Mouse (Mus musculus): ENCODE measurements around the gene Luc7l3. TPM values are rescaled to one million over a fixed set of nuclear protein-coding genes. Genes with fewer than 3 reads are reported as not detected.

Luc7l3 gene
- polyA plus RNA-seq, 1 experiment from 2014 or later = 152 TPM

DNA sequence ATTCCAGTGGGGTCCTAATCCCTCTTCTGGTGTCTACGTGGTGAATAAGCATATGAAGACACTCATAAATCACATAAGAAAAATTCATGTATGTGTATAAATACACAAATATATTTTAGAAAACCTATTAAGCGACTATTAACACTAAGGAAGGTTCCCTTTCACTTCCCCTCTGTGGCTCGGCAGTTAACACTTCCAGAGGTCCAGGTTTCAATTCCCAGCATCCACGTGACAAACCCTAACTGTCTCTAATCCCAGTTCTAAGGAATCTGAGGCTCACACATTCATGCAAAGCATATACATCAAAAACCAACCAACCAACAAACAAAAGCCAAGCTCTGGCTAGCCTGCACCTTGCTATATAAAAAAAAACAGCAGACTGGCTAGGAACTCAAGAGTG is 4.3 kb downstream of the Luc7l3 start:
- WGBS = 69% methylated on average over 4 of the region's 4 CpGs
- Histone ChIP-seq H3K27ac (no peak overlapping the region), H3K9me3 (no peaks in the 10 kb centered on the region), H3K36me3 (no peaks in the 10 kb centered on the region; the same call in 1 of the 2 replicates), H3K4me1 (peaks cover 35% of the 10 kb centered on the region), H3K9ac (no peak overlapping the region), H3K4me3 (no peak overlapping the region), H3K4me2 (replicated peaks) (no peak overlapping the region), H3K27me3 (replicated peaks) (no peaks in the 10 kb centered on the region)
- ATAC-seq (ENCODE audit: low FRiP score, low read depth) = no peak

DNA sequence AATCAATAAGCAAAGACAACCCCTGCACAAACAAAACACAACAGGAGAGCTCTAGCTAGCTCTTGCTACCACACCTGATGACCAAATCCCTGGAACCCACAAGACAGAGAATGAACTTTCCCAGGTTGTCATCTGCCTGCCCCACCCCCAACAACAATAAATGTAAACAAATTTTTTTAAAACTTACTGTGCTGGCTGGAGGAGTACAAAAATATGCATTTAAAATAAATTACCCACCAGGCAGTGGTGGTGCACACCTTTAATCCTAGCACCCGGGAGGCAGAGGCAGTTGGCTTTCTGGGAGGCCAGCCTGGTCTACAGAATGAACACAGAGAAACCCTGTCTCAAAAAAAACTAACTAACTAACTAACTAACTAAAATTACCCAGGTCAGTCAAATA is 4.8 kb downstream of the Luc7l3 start:
- H3K36me3 ChIP-seq = no peaks in the 10 kb centered on the region; the same call in 1 of the 2 replicates
- peaks cover 35% of the 10 kb centered on the region for H3K4me1 ChIP-seq
- no peak overlapping the region for H3K4me3 ChIP-seq
- H3K27ac ChIP-seq = no peak overlapping the region
- 81% methylated on average over 1 of the region's 1 CpGs for WGBS
- H3K9me3 ChIP-seq = no peaks in the 10 kb centered on the region
- ATAC-seq (ENCODE audit: low FRiP score, low read depth) = no peak
- no peak overlapping the region for H3K9ac ChIP-seq
- no peaks in the 10 kb centered on the region for H3K27me3 ChIP-seq (replicated peaks)
- H3K4me2 ChIP-seq (replicated peaks) = no peak overlapping the region; the same call in 1 of the 2 replicates

GRCm38 (mm10) chr11:94316528-94316927 is 5.3 kb downstream of the Luc7l3 start:
- no peak overlapping the region for H3K4me2 ChIP-seq (replicated peaks)
- H3K4me3 ChIP-seq = no peak overlapping the region
- H3K27ac ChIP-seq = no peak overlapping the region
- peaks cover 35% of the 10 kb centered on the region for H3K4me1 ChIP-seq
- no peak for ATAC-seq (ENCODE audit: low FRiP score, low read depth)
- WGBS = 97% methylated on average over 2 of the region's 2 CpGs
- no peaks in the 10 kb centered on the region for H3K9me3 ChIP-seq
- H3K27me3 ChIP-seq (replicated peaks) = no peaks in the 10 kb centered on the region
- H3K36me3 ChIP-seq = no peaks in the 10 kb centered on the region; the same call in 1 of the 2 replicates
- H3K9ac ChIP-seq = no peak overlapping the region

GRCm38 (mm10) chr11:94315308-94315707 is 6.5 kb downstream of the Luc7l3 start:
- H3K27ac ChIP-seq = no peak overlapping the region
- no peak overlapping the region for H3K9ac ChIP-seq
- 87% methylated on average over 1 of the region's 1 CpGs for WGBS
- H3K27me3 ChIP-seq (replicated peaks) = no peaks in the 10 kb centered on the region
- H3K4me3 ChIP-seq = no peak overlapping the region
- H3K4me1 ChIP-seq = peaks cover 33% of the 10 kb centered on the region
- H3K9me3 ChIP-seq = no peaks in the 10 kb centered on the region
- no peak overlapping the region for H3K4me2 ChIP-seq (replicated peaks)
- no peak for ATAC-seq (ENCODE audit: low FRiP score, low read depth)
- H3K36me3 ChIP-seq = no peaks in the 10 kb centered on the region; the same call in 1 of the 2 replicates

- Histone ChIP-seq H3K4me1 (peaks cover 23% of the 10 kb centered on the region), H3K4me2 (replicated peaks) (no peak overlapping the region), H3K36me3 (no peaks in the 10 kb centered on the region; the same call in 1 of the 2 replicates), H3K9ac (no peak overlapping the region), H3K4me3 (no peak overlapping the region), H3K27me3 (replicated peaks) (no peaks in the 10 kb centered on the region), H3K9me3 (no peaks in the 10 kb centered on the region), H3K27ac (no peak overlapping the region)
- no peak for ATAC-seq (ENCODE audit: low FRiP score, low read depth)
- 89% methylated on average over 2 of the region's 2 CpGs for WGBS
These were observed 7.6 kb downstream of the Luc7l3 start for GRCm38 (mm10) chr11:94314098-94314652.

DNA sequence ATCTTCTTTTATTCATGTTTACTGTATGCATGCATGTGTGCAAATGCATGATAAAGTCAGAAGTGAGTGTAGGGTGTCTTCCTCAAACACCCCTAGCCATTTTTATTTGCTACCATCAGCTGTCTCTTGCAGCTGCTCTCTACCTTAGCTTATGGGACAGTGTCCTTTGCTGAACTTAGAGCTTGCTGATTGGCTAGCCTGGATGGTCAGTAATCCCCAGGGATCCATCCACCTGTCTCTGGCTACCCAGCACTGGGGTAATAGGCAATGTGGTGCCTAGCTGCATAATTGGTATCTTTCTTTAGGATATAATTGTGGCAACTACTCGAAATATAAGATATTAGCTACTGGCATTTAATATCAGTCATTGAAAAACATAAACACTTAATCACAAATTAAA is 9.1 kb downstream of the Luc7l3 start:
- ATAC-seq (ENCODE audit: low FRiP score, low read depth) = no peak
- WGBS = 90% methylated on average over 1 of the region's 1 CpGs
- H3K9ac ChIP-seq = no peak overlapping the region

GRCm38 (mm10) chr11:94294996-94295845 is 26.6 kb downstream of the Luc7l3 start:
- 61% methylated on average over 9 of the region's 9 CpGs for WGBS
- Histone ChIP-seq H3K4me1 (0 out of 2 replicates have a peak, but pooled peaks cover 3% of the 10 kb centered on the region), H3K4me3 (no peak overlapping the region), H3K9me3 (no peaks in the 10 kb centered on the region), H3K36me3 (peaks cover 84% of the 10 kb centered on the region), H3K4me2 (replicated peaks) (no peak overlapping the region), H3K27ac (no peak overlapping the region), H3K27me3 (replicated peaks) (no peaks in the 10 kb centered on the region), H3K9ac (no peak overlapping the region)
- no peak for ATAC-seq (ENCODE audit: low FRiP score, low read depth)

More for the DNA sequence above, 9.1 kb downstream of the Luc7l3 start:
- no peaks in the 10 kb centered on the region; the same call in 1 of the 2 replicates for H3K36me3 ChIP-seq
- no peaks in the 10 kb centered on the region for H3K9me3 ChIP-seq
- no peaks in the 10 kb centered on the region for H3K27me3 ChIP-seq (replicated peaks)
- no peak overlapping the region for H3K4me3 ChIP-seq
- peaks cover 23% of the 10 kb centered on the region for H3K4me1 ChIP-seq
- H3K27ac ChIP-seq = no peak overlapping the region
- H3K4me2 ChIP-seq (replicated peaks) = no peak overlapping the region

DNA sequence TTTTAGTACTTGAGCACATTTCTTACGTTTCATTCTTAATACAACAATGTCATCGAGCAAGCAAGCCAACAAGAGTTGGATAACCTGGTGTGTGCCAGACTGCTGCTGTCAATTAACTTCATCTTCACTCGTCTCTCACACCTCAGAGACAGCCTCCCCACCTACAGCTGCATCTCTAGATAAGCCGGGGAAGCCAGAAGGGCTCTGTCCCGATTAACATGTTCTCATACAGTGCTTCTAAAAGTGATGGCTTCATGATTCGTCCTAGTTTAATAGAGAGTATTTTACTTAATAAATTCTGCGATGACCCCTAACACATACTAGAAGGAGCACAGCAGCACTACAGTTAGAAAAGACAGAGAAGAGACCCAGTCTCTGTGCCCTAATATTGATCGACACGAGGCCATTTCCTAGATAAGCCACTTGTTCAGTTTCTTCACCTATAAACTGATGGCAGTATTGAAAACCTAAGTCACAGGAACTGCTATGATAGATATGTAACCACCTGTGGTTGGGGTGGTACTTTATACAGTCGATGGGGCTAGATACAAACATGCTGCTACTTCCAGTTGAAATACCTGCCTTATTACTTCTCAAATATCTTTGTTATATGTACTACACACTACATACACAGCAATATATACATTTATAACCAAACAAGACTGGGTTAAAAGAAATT is 31.6 kb downstream of the Luc7l3 start:
- Histone ChIP-seq H3K4me1 (no peaks in the 10 kb centered on the region), H3K9me3 (no peaks in the 10 kb centered on the region), H3K4me2 (replicated peaks) (no peak overlapping the region), H3K36me3 (peaks cover 85% of the 10 kb centered on the region), H3K9ac (no peak overlapping the region), H3K27me3 (replicated peaks) (no peaks in the 10 kb centered on the region), H3K4me3 (no peak overlapping the region), H3K27ac (no peak overlapping the region)
- ATAC-seq (ENCODE audit: low FRiP score, low read depth) = no peak
- 93% methylated on average over 10 of the region's 10 CpGs for WGBS

DNA sequence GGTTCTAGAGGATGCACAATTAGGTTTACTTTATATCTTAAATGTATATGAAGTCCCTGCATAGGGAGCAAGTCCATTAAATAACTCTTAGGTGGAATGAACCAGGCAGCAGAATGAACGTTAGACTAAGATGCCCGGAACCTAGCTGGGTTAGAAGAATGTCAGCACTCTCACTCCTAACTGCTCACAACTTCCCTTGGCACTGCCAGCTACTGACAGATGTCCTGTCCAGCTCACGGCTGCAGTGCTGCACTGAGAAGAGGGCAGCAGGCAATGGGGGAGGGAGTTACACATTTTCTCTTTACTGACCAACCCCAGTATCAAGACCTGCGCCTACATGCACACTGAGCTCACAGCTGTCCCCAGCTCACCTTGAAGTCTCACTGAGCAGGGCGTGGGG is 34.7 kb downstream of the Luc7l3 start:
- H3K27me3 ChIP-seq (replicated peaks) = no peaks in the 10 kb centered on the region
- no peak for ATAC-seq (ENCODE audit: low FRiP score, low read depth)
- no peak overlapping the region for H3K9ac ChIP-seq
- H3K9me3 ChIP-seq = no peaks in the 10 kb centered on the region
- no peak overlapping the region for H3K4me2 ChIP-seq (replicated peaks)
- peaks cover 78% of the 10 kb centered on the region for H3K36me3 ChIP-seq
- H3K4me1 ChIP-seq = no peaks in the 10 kb centered on the region
- no peak overlapping the region for H3K4me3 ChIP-seq
- H3K27ac ChIP-seq = no peak overlapping the region
- 94% methylated on average over 5 of the region's 5 CpGs for WGBS

DNA sequence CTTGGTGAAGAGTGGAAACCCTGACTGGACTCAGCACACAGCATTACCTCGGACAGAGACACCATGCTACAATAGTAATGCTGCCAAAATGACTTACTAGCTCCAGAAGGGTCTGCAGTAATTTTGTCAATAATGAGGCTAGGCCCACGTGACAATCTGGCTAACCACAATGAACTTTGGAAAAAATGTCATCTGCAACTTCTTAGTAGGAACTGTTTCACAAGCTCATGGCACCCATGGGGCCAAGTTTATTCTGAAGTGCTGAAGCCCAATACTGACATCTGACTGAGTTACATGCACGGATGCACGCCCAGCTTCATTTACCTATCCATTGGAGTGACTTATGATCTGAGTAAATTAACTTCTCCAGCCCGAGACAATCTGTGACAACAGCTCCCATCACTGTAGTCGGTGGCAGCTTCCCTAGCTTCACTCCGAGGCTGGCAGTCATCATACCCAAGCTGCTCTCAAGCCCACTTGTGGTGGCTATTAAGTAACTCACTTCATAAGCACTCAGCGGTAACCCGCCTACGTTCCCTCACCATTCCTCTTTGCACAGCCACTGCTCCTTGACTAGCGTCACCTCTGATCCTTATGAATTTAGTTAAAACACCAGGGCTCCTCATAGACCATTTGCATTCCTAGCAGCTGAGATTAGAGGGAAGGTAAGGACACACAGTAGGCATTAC is 35.8 kb downstream of the Luc7l3 start:
- no peaks in the 10 kb centered on the region for H3K27me3 ChIP-seq (replicated peaks)
- no peak overlapping the region for H3K4me2 ChIP-seq (replicated peaks)
- no peaks in the 10 kb centered on the region for H3K4me1 ChIP-seq
- no peak overlapping the region for H3K9ac ChIP-seq
- H3K4me3 ChIP-seq = no peak overlapping the region
- H3K9me3 ChIP-seq = no peaks in the 10 kb centered on the region
- H3K36me3 ChIP-seq = peaks cover 70% of the 10 kb centered on the region
- no peak overlapping the region for H3K27ac ChIP-seq
- 89% methylated on average over 11 of the region's 11 CpGs for WGBS
- ATAC-seq (ENCODE audit: low FRiP score, low read depth) = no peak

- no peak overlapping the region for H3K4me3 ChIP-seq
- H3K4me2 ChIP-seq (replicated peaks) = no peak overlapping the region
- H3K9me3 ChIP-seq = no peaks in the 10 kb centered on the region
- H3K27ac ChIP-seq = no peak overlapping the region
- no peaks in the 10 kb centered on the region for H3K27me3 ChIP-seq (replicated peaks)
- no peaks in the 10 kb centered on the region for H3K4me1 ChIP-seq
- no peak overlapping the region for H3K9ac ChIP-seq
- 93% methylated on average over 6 of the region's 6 CpGs for WGBS
- H3K36me3 ChIP-seq = peaks cover 48% of the 10 kb centered on the region
- ATAC-seq (ENCODE audit: low FRiP score, low read depth) = no peak
These were observed 38.2 kb downstream of the Luc7l3 start for GRCm38 (mm10) chr11:94283536-94284099.
